In the genomic region with DNA sequence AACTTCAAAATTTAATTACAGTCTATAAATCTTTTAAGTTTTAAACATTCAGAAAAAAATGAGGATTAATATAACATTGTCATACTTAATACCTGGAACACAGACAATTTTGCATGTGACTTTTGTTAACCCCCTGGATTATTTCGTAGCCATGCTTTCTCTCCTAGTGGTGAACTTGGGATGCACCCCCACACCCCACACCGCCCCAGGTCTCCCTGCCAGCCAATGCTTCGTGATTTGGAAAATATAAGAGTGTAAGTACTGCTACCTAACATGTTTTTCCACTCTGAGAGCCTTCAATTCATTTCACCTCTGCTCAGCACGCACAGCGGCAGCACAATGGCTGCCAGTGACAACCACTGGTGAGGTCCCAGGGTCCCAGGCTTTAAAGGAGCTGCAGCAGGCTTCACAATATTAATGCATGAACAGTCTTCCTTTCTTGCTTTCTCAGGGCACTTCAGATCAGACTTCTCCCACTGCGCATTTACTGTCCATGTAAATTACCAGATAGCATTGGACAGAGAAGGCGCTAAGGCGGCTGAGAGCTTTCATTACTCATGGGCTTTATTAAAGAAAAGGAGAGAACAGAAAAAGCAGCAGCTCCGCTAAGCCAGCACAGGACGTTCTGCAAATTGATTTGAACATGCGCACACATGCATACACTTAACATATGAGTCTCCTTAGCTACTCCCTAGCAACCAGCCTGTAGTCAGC, we compare ENCODE assay signal across 10 mouse cellular contexts.
DNase-seq lines count a peak whose midpoint lies in the region; ATAC-seq and TF ChIP-seq lines count a peak whose summit lies in the region.
"Had no signal": no experiment of that assay in that cellular context is flagged by ENCODE, and none has a peak within 500 bp of the region (broad histone marks: within the 10 kb centered on the region; RNA-seq: fewer than 3 reads in every experiment).

No protein-coding gene starts in this region.

- peak overlapping the region; percentile 51; the same call in 1 of the 2 replicates for H3K27ac ChIP-seq in forebrain, embryonic 11.5 days (ENCODE audit: low read depth, low read length)
- H3K27ac ChIP-seq in forebrain, embryonic 10.5 days = no peak overlapping the region; the same call in 1 of the 2 replicates
- H3K27ac ChIP-seq in forebrain, embryonic 12.5 days = peak overlapping the region; percentile 86
- peak overlapping the region; percentile 50; the same call in 1 of the 2 replicates for H3K27ac ChIP-seq in limb, embryonic 10.5 days
- H3K27ac ChIP-seq in olfactory bulb, adult 2 months (ENCODE audit: insufficient read depth, low read depth, low read length) = peak overlapping the region; percentile 59

- TF ChIP-seq POLR2A in olfactory bulb, adult 2 months (IDR thresholded peaks at IDR 0.05; ENCODE audit: insufficient read depth, low read depth, low read length) = no peak

- no peak for TF ChIP-seq CTCF in olfactory bulb, adult 2 months (IDR thresholded peaks at IDR 0.05; ENCODE audit: insufficient read depth, low read depth, low read length)

- no peaks in the 10 kb centered on the region for H3K27me3 ChIP-seq in forebrain, embryonic 11.5 days (ENCODE audit: control insufficient read depth, insufficient read depth, low read length)
- H3K27me3 ChIP-seq in forebrain, embryonic 10.5 days (ENCODE audit: poor library complexity, severe bottlenecking) = no peaks in the 10 kb centered on the region
- no peaks in the 10 kb centered on the region for H3K27me3 ChIP-seq in forebrain, embryonic 12.5 days
- H3K27me3 ChIP-seq in limb, embryonic 10.5 days (ENCODE audit: low read depth, poor library complexity, severe bottlenecking) = no peaks in the 10 kb centered on the region

- no peaks in the 10 kb centered on the region for H3K9me3 ChIP-seq in forebrain, embryonic 11.5 days (ENCODE audit: control insufficient read depth, low read length)
- H3K9me3 ChIP-seq in forebrain, embryonic 10.5 days = no peaks in the 10 kb centered on the region
- H3K9me3 ChIP-seq in forebrain, embryonic 12.5 days = no peaks in the 10 kb centered on the region
- no peaks in the 10 kb centered on the region for H3K9me3 ChIP-seq in limb, embryonic 10.5 days (replicated peaks)

- DNase-seq in forebrain, embryonic 11.5 days (ENCODE audit: low spot score) = no peak
- no peak for DNase-seq in forebrain, embryonic 10.5 days (ENCODE audit: extremely low spot score, low spot score)
- DNase-seq in limb, embryonic 10.5 days (ENCODE audit: low spot score) = no peak
- DNase-seq in urinary bladder, adult 2 months (ENCODE audit: low spot score) = no peak
- no peak for DNase-seq in thymus, postnatal 10 days (ENCODE audit: low spot score in 2 of 2)
- no peak for DNase-seq in cerebellum, postnatal 4 days (ENCODE audit: low spot score in 2 of 2)
- DNase-seq: lung, postnatal 36 days had no signal

- WGBS in forebrain, embryonic 11.5 days = 66% methylated on average over 11 of the region's 11 CpGs
- 85% methylated on average over 11 of the region's 11 CpGs for WGBS in forebrain, embryonic 10.5 days
- WGBS in forebrain, embryonic 12.5 days = 41% methylated on average over 11 of the region's 11 CpGs
- WGBS in limb, embryonic 10.5 days = 82% methylated on average over 11 of the region's 11 CpGs
- 22% methylated on average over 11 of the region's 11 CpGs for WGBS in olfactory bulb, adult 2 months

- no peak overlapping the region for H3K4me3 ChIP-seq in forebrain, embryonic 11.5 days (ENCODE audit: low read depth, low read length)
- H3K4me3 ChIP-seq in forebrain, embryonic 10.5 days = no peak overlapping the region
- peak overlapping the region; percentile 13; the same call in 1 of the 2 replicates for H3K4me3 ChIP-seq in forebrain, embryonic 12.5 days (replicated peaks)
- H3K4me3 ChIP-seq in limb, embryonic 10.5 days = no peak overlapping the region
- peak overlapping the region; percentile 39 for H3K4me3 ChIP-seq in olfactory bulb, adult 2 months (ENCODE audit: insufficient read depth, low read depth, low read length)

- no peaks in the 10 kb centered on the region; the same call in 1 of the 2 replicates for H3K4me1 ChIP-seq in forebrain, embryonic 11.5 days (replicated peaks; ENCODE audit: control insufficient read depth, insufficient read depth, low read length)
- H3K4me1 ChIP-seq in forebrain, embryonic 10.5 days = peaks cover 16% of the 10 kb centered on the region
- H3K4me1 ChIP-seq in forebrain, embryonic 12.5 days = peaks cover 33% of the 10 kb centered on the region
- peaks cover 16% of the 10 kb centered on the region for H3K4me1 ChIP-seq in limb, embryonic 10.5 days
- peaks cover 9% of the 10 kb centered on the region for H3K4me1 ChIP-seq in olfactory bulb, adult 2 months (ENCODE audit: control insufficient read depth, insufficient read depth, low read length)

- H3K4me2 ChIP-seq in forebrain, embryonic 11.5 days (ENCODE audit: low read depth, low read length, severe bottlenecking) = no peak overlapping the region
- peak overlapping the region; percentile 38 for H3K4me2 ChIP-seq in forebrain, embryonic 12.5 days
- H3K4me2 ChIP-seq: heart, embryonic 11.5 days had no signal

- no peaks in the 10 kb centered on the region for H3K36me3 ChIP-seq in forebrain, embryonic 11.5 days (ENCODE audit: control insufficient read depth, insufficient read depth, low read length)
- H3K36me3 ChIP-seq in forebrain, embryonic 10.5 days (replicated peaks) = no peaks in the 10 kb centered on the region
- H3K36me3 ChIP-seq in forebrain, embryonic 12.5 days (replicated peaks) = no peaks in the 10 kb centered on the region
- no peaks in the 10 kb centered on the region for H3K36me3 ChIP-seq in limb, embryonic 10.5 days

- ATAC-seq in forebrain, embryonic 11.5 days (replicated peaks; ENCODE audit: low FRiP score) = peak; percentile 53
- peak; percentile 76 for ATAC-seq in forebrain, embryonic 12.5 days (ENCODE audit: low FRiP score)

- no peak overlapping the region for H3K9ac ChIP-seq in forebrain, embryonic 11.5 days (ENCODE audit: low read length)
- 0 out of 2 replicates have a peak overlapping the region, but pooled peaks have one; percentile 12 for H3K9ac ChIP-seq in forebrain, embryonic 12.5 days

Comparison
In these comparisons a context has a peak if more than half of its experiments do, and no peak if none do; other contexts are left out.
1. H3K4me3 ChIP-seq: peak in forebrain, embryonic 12.5 days (single experiment) and olfactory bulb, adult 2 months (single experiment); none in forebrain, embryonic 11.5 days (single experiment), forebrain, embryonic 10.5 days (single experiment) and limb, embryonic 10.5 days (single experiment).